22 mouse cellular contexts compared by ENCODE assay signal in genomic region chr15:85720366-85720841, GRCm38 (mm10). TPM values are rescaled to one million over a fixed set of nuclear protein-coding genes. Genes with fewer than 3 reads are reported as not detected.
A peak's percentile ranks its signal among the peaks of the same experiment; 100 is the strongest.
DNase-seq lines count a peak whose midpoint lies in the region; ATAC-seq lines count a peak whose summit lies in the region.
"Had no signal": no experiment of that assay in that cellular context is flagged by ENCODE, and none has a peak within 500 bp of the region (broad histone marks: within the 10 kb centered on the region; RNA-seq: fewer than 3 reads in every experiment).

No protein-coding gene starts in this region.

- 0 out of 2 replicates have a peak, but pooled peaks cover 3% of the 10 kb centered on the region for H3K4me1 ChIP-seq in heart, embryonic 11.5 days (ENCODE audit: control insufficient read depth, insufficient read depth, low read length)
- H3K4me1 ChIP-seq in midbrain, embryonic 11.5 days (ENCODE audit: control insufficient read depth, insufficient read depth, low read length) = no peaks in the 10 kb centered on the region
- H3K4me1 ChIP-seq: forebrain, embryonic 12.5 days; midbrain, embryonic 12.5 days had no signal

- H3K4me3 ChIP-seq in heart, embryonic 11.5 days (ENCODE audit: low read depth, low read length) = no peak overlapping the region
- no peak overlapping the region for H3K4me3 ChIP-seq in midbrain, embryonic 11.5 days (ENCODE audit: low read depth, low read length)
- H3K4me3 ChIP-seq: forebrain, embryonic 12.5 days; heart, embryonic 15.5 days; left cerebral cortex, adult 2 months; midbrain, embryonic 12.5 days had no signal

- no peak for ATAC-seq in heart, embryonic 11.5 days (replicated peaks; ENCODE audit: insufficient number of reproducible peaks, low FRiP score, low TSS enrichment)
- no peak for ATAC-seq in midbrain, embryonic 11.5 days (ENCODE audit: low FRiP score)
- ATAC-seq: activated CD4-positive, CD25-positive, alpha-beta regulatory T cell, adult 4 months; hindbrain, postnatal 0 days; Patski had no signal

- H3K4me2 ChIP-seq in heart, embryonic 11.5 days = no peak overlapping the region
- H3K4me2 ChIP-seq in midbrain, embryonic 11.5 days = no peak overlapping the region
- H3K4me2 ChIP-seq: forebrain, embryonic 12.5 days; heart, embryonic 15.5 days; midbrain, embryonic 12.5 days had no signal

- 57% methylated on average over 6 of the region's 6 CpGs for WGBS in heart, embryonic 11.5 days (ENCODE audit: insufficient replicate concordance)
- 75% methylated on average over 6 of the region's 6 CpGs for whole genome bisulfite sequencing in midbrain, embryonic 11.5 days

- H3K9ac ChIP-seq in heart, embryonic 11.5 days (ENCODE audit: low read depth, low read length) = no peak overlapping the region
- H3K9ac ChIP-seq in midbrain, embryonic 11.5 days (ENCODE audit: low read length) = no peak overlapping the region
- H3K9ac ChIP-seq: forebrain, embryonic 12.5 days; heart, embryonic 15.5 days; midbrain, embryonic 12.5 days had no signal

- peaks cover 4% of the 10 kb centered on the region; the same call in 1 of the 2 replicates for H3K27me3 ChIP-seq in heart, embryonic 11.5 days (ENCODE audit: control insufficient read depth, insufficient read depth, low read length)
- H3K27me3 ChIP-seq in midbrain, embryonic 11.5 days (ENCODE audit: control insufficient read depth, insufficient read depth, low read length) = no peaks in the 10 kb centered on the region; the same call in 1 of the 2 replicates
- H3K27me3 ChIP-seq: Patski had no signal

- no peaks in the 10 kb centered on the region for H3K36me3 ChIP-seq in heart, embryonic 11.5 days (ENCODE audit: control insufficient read depth, insufficient read depth, low read length)
- H3K36me3 ChIP-seq in midbrain, embryonic 11.5 days (ENCODE audit: control insufficient read depth, insufficient read depth, low read length) = no peaks in the 10 kb centered on the region
- H3K36me3 ChIP-seq: forebrain, embryonic 12.5 days; heart, embryonic 15.5 days; midbrain, embryonic 12.5 days had no signal

- no peaks in the 10 kb centered on the region for H3K9me3 ChIP-seq in heart, embryonic 11.5 days (replicated peaks; ENCODE audit: control insufficient read depth, low read length)
- H3K9me3 ChIP-seq in midbrain, embryonic 11.5 days (ENCODE audit: control insufficient read depth, low read length) = no peaks in the 10 kb centered on the region
- H3K9me3 ChIP-seq: forebrain, embryonic 12.5 days; heart, embryonic 15.5 days; midbrain, embryonic 12.5 days had no signal

- peak; percentile 92 for DNase-seq in heart, adult 11 months
- DNase-seq in retina, postnatal 1 day = peak; percentile 47
- no peak for DNase-seq in retina, embryonic 14.5 days (ENCODE audit: low spot score)
- DNase-seq in kidney, postnatal 25 days = peak; percentile 76 to 91
- DNase-seq in midbrain, embryonic 11.5 days (ENCODE audit: low spot score, missing footprints) = no peak
- DNase-seq in layer of hippocampus, postnatal 36 days = no peak
- DNase-seq: cerebellum, adult 11 months; lung, adult 18-20 months; lung, postnatal 4 days; right cerebral cortex, adult 18-20 months; thymus, adult 18-20 months had no signal

- H3K27ac ChIP-seq in heart, embryonic 11.5 days (ENCODE audit: low read depth, low read length) = no peak overlapping the region
- no peak overlapping the region for H3K27ac ChIP-seq in midbrain, embryonic 11.5 days (ENCODE audit: low read depth, low read length)
- H3K27ac ChIP-seq: forebrain, embryonic 12.5 days; heart, embryonic 15.5 days; hindbrain, postnatal 0 days; left cerebral cortex, adult 2 months; midbrain, embryonic 12.5 days had no signal

RNA-seq across cellular contexts. Expression of gene Ppara, which starts 14.4 kb away (rescaled TPM):
- 1.7 and 2.8 TPM in 2 replicates for polyA plus RNA-seq in heart, embryonic 11.5 days (2014; fragmentation: Nextera tagmentation; extraction: Ambion mirVana)
- polyA plus RNA-seq in midbrain, embryonic 11.5 days (2014; fragmentation: Nextera tagmentation; extraction: Ambion mirVana) = 0.62 and 0.92 TPM in 2 replicates
- total RNA-seq in layer of hippocampus, postnatal 36 days (2021) = 1 to 10 TPM; 3.9 to 4.9 TPM
- total RNA-seq: granulocyte monocyte progenitor cell, adult 5-6 weeks; hematopoietic stem cell, adult 5-6 weeks; neutrophil, adult 5-6 weeks had no signal

Comparison
In these comparisons a context has a peak if more than half of its experiments do, and no peak if none do; other contexts are left out.
1. DNase-seq: peak in heart, adult 11 months (single experiment), retina, postnatal 1 day (single experiment) and kidney, postnatal 25 days (2 of 2); none in retina, embryonic 14.5 days (single experiment), midbrain, embryonic 11.5 days (single experiment) and layer of hippocampus, postnatal 36 days (0 of 2).